Mouse (Mus musculus) E14TG2a.4 (cell line): ENCODE data around the gene Cobll1.

Experiments
- H3K27me3 ChIP-seq: 2 replicates; pipeline ENCODE4 v1.6.1; 2014; ENCODE audit warnings: low read length, control low read depth; ENCODE audit not compliant: insufficient read depth
- H3K36me3 ChIP-seq: 2 replicates; pipeline ENCODE4 v1.6.1; 2014; ENCODE audit warnings: low read length, control low read depth; ENCODE audit not compliant: insufficient read depth
- H3K4me1 ChIP-seq: replicated peaks from 2 replicates; pipeline ENCODE4 v1.6.1; 2014; ENCODE audit warnings: low read depth, low read length, control low read depth
- H3K4me3 ChIP-seq: replicated peaks from 2 replicates; pipeline ENCODE4 v1.5.1; 2014; ENCODE audit warnings: mild to moderate bottlenecking, low read length
- H3K9me3 ChIP-seq: 2 replicates; pipeline ENCODE4 v1.6.1; 2014; ENCODE audit warnings: low read length, control low read depth
- CTCF ChIP-seq: conservative IDR thresholded peaks from 2 replicates; pipeline ENCODE4 v1.5.1; 2014; ENCODE audit warnings: low read length
- NANOG ChIP-seq: IDR thresholded peaks from 2 replicates; pipeline ENCODE4 v1.6.1; 2014; ENCODE audit warnings: borderline replicate concordance, low read length, mixed read lengths
- POU5F1 ChIP-seq: IDR thresholded peaks from 2 replicates; pipeline ENCODE4 v1.6.1; 2014; ENCODE audit warnings: low read length, borderline replicate concordance

The Cobll1 gene

DNA sequence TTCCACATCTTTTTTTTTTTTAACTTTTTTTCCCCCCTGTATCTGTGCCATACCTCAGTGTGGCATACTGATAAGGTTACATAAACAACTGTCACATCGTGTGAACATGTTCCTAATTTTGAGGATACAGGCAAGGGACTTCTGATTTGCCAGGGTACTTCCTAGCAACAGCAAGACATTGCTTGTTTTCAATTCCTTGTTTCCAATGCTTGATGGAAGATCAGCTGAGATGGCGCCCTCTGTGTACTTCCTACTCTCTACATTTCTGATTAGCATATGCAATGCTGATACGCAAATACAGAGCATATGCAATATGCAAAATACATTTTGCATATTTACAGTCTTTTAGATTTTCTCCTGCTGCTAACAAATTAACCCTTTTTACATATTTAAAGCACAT, 152.0 kb downstream of the Cobll1 start:
- Histone ChIP-seq H3K9me3 (no peaks in the 10 kb centered on the region), H3K27me3 (no peaks in the 10 kb centered on the region), H3K4me1 (no peaks in the 10 kb centered on the region), H3K36me3 (no peaks in the 10 kb centered on the region), H3K4me3 (no peak overlapping the region)
- no peak for TF ChIP-seq NANOG

- no peaks in the 10 kb centered on the region for H3K4me1 ChIP-seq
- no peak overlapping the region for H3K4me3 ChIP-seq
- no peaks in the 10 kb centered on the region for H3K27me3 ChIP-seq
- H3K36me3 ChIP-seq: no peaks in the 10 kb centered on the region
- no peaks in the 10 kb centered on the region for H3K9me3 ChIP-seq
- TF ChIP-seq CTCF (no peak), POU5F1 (no peak)
Observed at GRCm38 (mm10) chr2:65083411-65083810, 155.8 kb downstream of the Cobll1 start.

DNA sequence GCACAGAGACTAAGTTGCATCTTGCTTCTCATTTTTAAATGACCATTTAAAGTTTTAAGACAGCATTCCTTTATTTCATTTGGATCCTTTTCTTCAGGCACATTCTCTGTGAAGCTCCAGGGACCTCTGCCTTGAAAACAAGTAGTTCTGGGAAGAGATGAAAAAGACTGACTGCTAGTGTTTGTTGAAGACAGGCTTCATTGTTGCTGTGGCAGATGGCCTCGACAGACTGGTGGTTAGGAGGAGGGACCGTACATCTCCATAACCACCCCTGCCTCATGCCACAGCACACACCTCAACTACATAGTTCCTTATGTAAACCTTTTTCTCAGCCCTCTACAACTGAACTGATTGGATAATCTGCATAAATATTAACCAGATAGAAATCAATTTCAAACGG, 161.7 kb downstream of the Cobll1 start:
- Histone ChIP-seq H3K4me1 (no peaks in the 10 kb centered on the region), H3K4me3 (no peak overlapping the region), H3K9me3 (peaks cover 12% of the 10 kb centered on the region; the same call in 1 of the 2 replicates), H3K36me3 (no peaks in the 10 kb centered on the region), H3K27me3 (no peaks in the 10 kb centered on the region)
- TF ChIP-seq POU5F1: no peak
- TF ChIP-seq CTCF: no peak
- TF ChIP-seq NANOG: no peak

- Histone ChIP-seq H3K4me1 (no peaks in the 10 kb centered on the region), H3K36me3 (no peaks in the 10 kb centered on the region), H3K27me3 (no peaks in the 10 kb centered on the region), H3K4me3 (no peak overlapping the region), H3K9me3 (peaks cover 12% of the 10 kb centered on the region; the same call in 1 of the 2 replicates)
- TF ChIP-seq POU5F1 (no peak), CTCF (no peak), NANOG (no peak)
Observed at GRCm38 (mm10) chr2:65075840-65076239, 163.4 kb downstream of the Cobll1 start.

GRCm38 (mm10) chr2:65075431-65075830, 163.8 kb downstream of the Cobll1 start:
- Histone ChIP-seq H3K9me3 (peaks cover 12% of the 10 kb centered on the region; the same call in 1 of the 2 replicates), H3K27me3 (no peaks in the 10 kb centered on the region), H3K4me3 (no peak overlapping the region), H3K4me1 (no peaks in the 10 kb centered on the region), H3K36me3 (no peaks in the 10 kb centered on the region)
- no peak for TF ChIP-seq NANOG
- TF ChIP-seq POU5F1: no peak
- TF ChIP-seq CTCF: no peak

- no peaks in the 10 kb centered on the region for H3K4me1 ChIP-seq
- no peaks in the 10 kb centered on the region for H3K36me3 ChIP-seq
- H3K27me3 ChIP-seq: no peaks in the 10 kb centered on the region
- no peak overlapping the region for H3K4me3 ChIP-seq
- peaks cover 12% of the 10 kb centered on the region; the same call in 1 of the 2 replicates for H3K9me3 ChIP-seq
- TF ChIP-seq NANOG (no peak), POU5F1 (no peak), CTCF (no peak)
Observed at GRCm38 (mm10) chr2:65072205-65072604, 167.0 kb downstream of the Cobll1 start.

- no peak for TF ChIP-seq NANOG
- TF ChIP-seq POU5F1: no peak
- TF ChIP-seq CTCF: no peak
- Histone ChIP-seq H3K4me3 (no peak overlapping the region), H3K9me3 (no peaks in the 10 kb centered on the region), H3K27me3 (no peaks in the 10 kb centered on the region), H3K4me1 (no peaks in the 10 kb centered on the region), H3K36me3 (no peaks in the 10 kb centered on the region)
Observed at GRCm38 (mm10) chr2:65053764-65054163, 185.4 kb downstream of the Cobll1 start.

- Histone ChIP-seq H3K4me1 (no peaks in the 10 kb centered on the region), H3K4me3 (no peak overlapping the region), H3K9me3 (no peaks in the 10 kb centered on the region), H3K27me3 (no peaks in the 10 kb centered on the region), H3K36me3 (no peaks in the 10 kb centered on the region)
- no peak for TF ChIP-seq POU5F1
- TF ChIP-seq CTCF: no peak
- no peak for TF ChIP-seq NANOG
Observed at GRCm38 (mm10) chr2:65052191-65053012, 186.8 kb downstream of the Cobll1 start.

- TF ChIP-seq POU5F1: no peak
- no peak for TF ChIP-seq CTCF
- no peak for TF ChIP-seq NANOG
- Histone ChIP-seq H3K4me1 (no peaks in the 10 kb centered on the region), H3K36me3 (no peaks in the 10 kb centered on the region), H3K27me3 (no peaks in the 10 kb centered on the region), H3K4me3 (no peak overlapping the region), H3K9me3 (no peaks in the 10 kb centered on the region)
Observed at GRCm38 (mm10) chr2:65050776-65051175, 188.4 kb downstream of the Cobll1 start.
